Comparison of ENCODE assay signal across 27 mouse cellular contexts in the genomic region with DNA sequence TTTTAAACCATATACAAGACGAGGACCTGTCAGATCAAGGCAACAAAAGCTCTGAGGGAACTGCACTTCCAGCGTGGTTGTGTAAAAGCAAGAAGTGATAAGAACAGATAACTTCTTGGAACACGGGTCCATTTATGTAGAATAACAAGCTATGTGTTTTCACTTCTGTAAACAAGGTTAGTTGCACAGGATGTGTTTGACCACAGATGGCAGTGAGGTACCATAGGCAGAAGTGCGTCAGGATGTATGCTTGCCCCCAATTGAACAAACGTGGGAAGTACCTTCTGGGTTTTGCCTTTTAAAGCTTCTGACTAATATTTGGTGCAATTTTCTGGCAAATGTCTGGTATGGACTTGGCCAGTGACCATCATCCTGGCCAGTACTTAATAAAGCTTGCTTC. TPM values are rescaled to one million over a fixed set of nuclear protein-coding genes. Genes with fewer than 3 reads are reported as not detected.
DNase-seq lines count a peak whose midpoint lies in the region; ATAC-seq and TF ChIP-seq lines count a peak whose summit lies in the region.
"Had no signal": no experiment of that assay in that cellular context is flagged by ENCODE, and none has a peak within 500 bp of the region (broad histone marks: within the 10 kb centered on the region; RNA-seq: fewer than 3 reads in every experiment).

No protein-coding gene starts in this region.

- H3K4me1 ChIP-seq in intestine, postnatal 0 days (replicated peaks; ENCODE audit: control insufficient read depth, insufficient read depth, low read length), result no peaks in the 10 kb centered on the region
- H3K4me1 ChIP-seq: heart, embryonic 10.5 days had no signal

- no peaks in the 10 kb centered on the region for H3K27me3 ChIP-seq in intestine, postnatal 0 days (replicated peaks; ENCODE audit: control insufficient read depth, insufficient read depth, low read length)
- H3K27me3 ChIP-seq: embryonic facial prominence, embryonic 15.5 days; forebrain, embryonic 15.5 days had no signal

- ATAC-seq in CD4-positive, CD25-positive, alpha-beta regulatory T cell, adult 4 months, result peak; percentile 86
- peak; percentile 82 for ATAC-seq in granulocyte monocyte progenitor cell, adult 5-6 weeks (replicated peaks; ENCODE audit: poor library complexity, severe bottlenecking)
- ATAC-seq in megakaryocyte progenitor cell, adult 5-6 weeks (replicated peaks; ENCODE audit: poor library complexity), result peak; percentile 68
- no peak for ATAC-seq in intestine, postnatal 0 days
- no peak for ATAC-seq in erythroblast, adult 5-6 weeks (replicated peaks; ENCODE audit: low FRiP score, poor library complexity, severe bottlenecking)
- ATAC-seq: forebrain, embryonic 15.5 days had no signal

- no peak overlapping the region for H3K9ac ChIP-seq in intestine, postnatal 0 days (ENCODE audit: low read depth, low read length)
- H3K9ac ChIP-seq: embryonic facial prominence, embryonic 15.5 days; forebrain, embryonic 15.5 days; hindbrain, embryonic 14.5 days had no signal

- WGBS in intestine, postnatal 0 days, result 53% methylated on average over 5 of the region's 5 CpGs

- TF ChIP-seq CTCF in intestine, postnatal 0 days (IDR thresholded peaks at IDR 0.05; ENCODE audit: low read depth), result no peak

- no peak overlapping the region for H3K27ac ChIP-seq in intestine, postnatal 0 days (ENCODE audit: low read depth, low read length)
- H3K27ac ChIP-seq: embryonic facial prominence, embryonic 15.5 days; forebrain, embryonic 15.5 days; heart, embryonic 10.5 days; hindbrain, embryonic 14.5 days had no signal

- DNase-seq in A20 (ENCODE audit: low read depth, low spot score), result peak; percentile 44
- no peak for DNase-seq in layer of hippocampus, adult 18-20 months (ENCODE audit: low spot score in 2 of 2)
- DNase-seq in heart, adult 9 months (ENCODE audit: low spot score in 2 of 2), result no peak
- DNase-seq: adrenal gland, adult 2 months; adrenal gland, postnatal 25 days; cerebellum, adult 2 months; cerebellum, postnatal 10 days; embryo, embryonic 11 days; gastrocnemius, postnatal 36 days; heart, postnatal 10 days; kidney, adult 18-20 months had no signal

- H3K4me3 ChIP-seq in intestine, postnatal 0 days (ENCODE audit: low read depth, low read length), result no peak overlapping the region
- H3K4me3 ChIP-seq: embryonic facial prominence, embryonic 15.5 days; forebrain, embryonic 15.5 days; heart, embryonic 10.5 days had no signal

- H3K36me3 ChIP-seq in intestine, postnatal 0 days (ENCODE audit: control insufficient read depth, insufficient read depth), result no peaks in the 10 kb centered on the region
- H3K36me3 ChIP-seq: embryonic facial prominence, embryonic 15.5 days; forebrain, embryonic 15.5 days; heart, embryonic 10.5 days had no signal

- H3K9me3 ChIP-seq in intestine, postnatal 0 days (ENCODE audit: control insufficient read depth), result no peaks in the 10 kb centered on the region
- H3K9me3 ChIP-seq: embryonic facial prominence, embryonic 15.5 days; forebrain, embryonic 15.5 days; heart, embryonic 10.5 days had no signal

- no peak overlapping the region for H3K4me2 ChIP-seq in intestine, postnatal 0 days (replicated peaks; ENCODE audit: low read depth)
- H3K4me2 ChIP-seq: embryonic facial prominence, embryonic 15.5 days; forebrain, embryonic 15.5 days; hindbrain, embryonic 14.5 days had no signal

RNA-seq across cellular contexts. Expression of a gene that starts 7.1 kb away (rescaled TPM):
- not detected for polyA plus RNA-seq in CD4-positive, CD25-positive, alpha-beta regulatory T cell, adult 4 months (2017; shearing (Covaris generic))
- not detected in 2 replicates for total RNA-seq in granulocyte monocyte progenitor cell, adult 5-6 weeks (2014; fragmentation: Nextera tagmentation)
- total RNA-seq in granulocyte monocyte progenitor cell, adult 5-6 weeks (2017), result not detected in 2 replicates
- not detected in 2 replicates for total RNA-seq in megakaryocyte progenitor cell, adult 5-6 weeks (2015)
- not detected in 2 replicates for total RNA-seq in megakaryocyte progenitor cell, adult 5-6 weeks (2017)
- total RNA-seq in layer of hippocampus, adult 18-20 months (2021), result under 1 TPM in 1 of 2 experiments, not detected in 1; 0.64 TPM
- not detected in 2 replicates for polyA plus RNA-seq in intestine, postnatal 0 days (2015; fragmentation: Nextera tagmentation; extraction: Ambion mirVana)
- not detected in 2 replicates for total RNA-seq in erythroblast, adult 5-6 weeks (2015; ENCODE audit: low replicate concordance)
- not detected in 2 replicates for total RNA-seq in erythroblast, adult 5-6 weeks (2017; ENCODE audit: low replicate concordance)
- total RNA-seq: adrenal gland, adult 2 months; adrenal gland, postnatal 25 days; gastrocnemius, adult 8-10 months; gastrocnemius, postnatal 36 days; heart, postnatal 10 days; hematopoietic stem cell, adult 5-6 weeks; MEL had no signal
- polyA plus RNA-seq: adrenal gland, adult 2 months; cerebellum, adult 2 months; embryonic facial prominence, embryonic 11.5 days; embryonic facial prominence, embryonic 15.5 days; forebrain, embryonic 11.5 days; forebrain, embryonic 15.5 days; heart, embryonic 10.5 days; heart, embryonic 14.5 days; hindbrain, embryonic 14.5 days; intestine, embryonic 14.5 days had no signal

RNA-seq across cellular contexts. Expression of a gene that starts 10.9 kb away (rescaled TPM):
- 10 to 100 TPM; 50.7 to 77.2 TPM for polyA plus RNA-seq in CD4-positive, CD25-positive, alpha-beta regulatory T cell, adult 4 months (2017; shearing (Covaris generic))
- total RNA-seq in granulocyte monocyte progenitor cell, adult 5-6 weeks (2014; fragmentation: Nextera tagmentation), result 129 and 177 TPM in 2 replicates
- total RNA-seq in granulocyte monocyte progenitor cell, adult 5-6 weeks (2017), result 165 and 205 TPM in 2 replicates
- total RNA-seq in megakaryocyte progenitor cell, adult 5-6 weeks (2015), result 188 and 197 TPM in 2 replicates
- 166 and 213 TPM in 2 replicates for total RNA-seq in megakaryocyte progenitor cell, adult 5-6 weeks (2017)
- 100 to 1,000 TPM; 101 to 103 TPM for total RNA-seq in layer of hippocampus, adult 18-20 months (2021)
- 92.5 TPM in 2 replicates for polyA plus RNA-seq in intestine, postnatal 0 days (2015; fragmentation: Nextera tagmentation; extraction: Ambion mirVana)
- total RNA-seq in erythroblast, adult 5-6 weeks (2015; ENCODE audit: low replicate concordance), result 20.6 and 39.1 TPM in 2 replicates
- total RNA-seq in erythroblast, adult 5-6 weeks (2017; ENCODE audit: low replicate concordance), result 5.3 and 51.0 TPM in 2 replicates

RNA-seq across cellular contexts. Expression of a gene that starts 13.8 kb away (rescaled TPM):
- polyA plus RNA-seq in CD4-positive, CD25-positive, alpha-beta regulatory T cell, adult 4 months (2017; shearing (Covaris generic)), result not detected
- not detected in 2 replicates for total RNA-seq in granulocyte monocyte progenitor cell, adult 5-6 weeks (2014; fragmentation: Nextera tagmentation)
- total RNA-seq in granulocyte monocyte progenitor cell, adult 5-6 weeks (2017), result not detected in 2 replicates
- not detected in 2 replicates for total RNA-seq in megakaryocyte progenitor cell, adult 5-6 weeks (2015)
- not detected in 2 replicates for total RNA-seq in megakaryocyte progenitor cell, adult 5-6 weeks (2017)
- total RNA-seq in layer of hippocampus, adult 18-20 months (2021), result not detected
- polyA plus RNA-seq in intestine, postnatal 0 days (2015; fragmentation: Nextera tagmentation; extraction: Ambion mirVana), result not detected in 2 replicates
- total RNA-seq in erythroblast, adult 5-6 weeks (2015; ENCODE audit: low replicate concordance), result not detected in 2 replicates
- not detected in 2 replicates for total RNA-seq in erythroblast, adult 5-6 weeks (2017; ENCODE audit: low replicate concordance)
- total RNA-seq: adrenal gland, adult 2 months; adrenal gland, postnatal 25 days; gastrocnemius, adult 8-10 months; gastrocnemius, postnatal 36 days; heart, postnatal 10 days; hematopoietic stem cell, adult 5-6 weeks; MEL had no signal
- polyA plus RNA-seq: adrenal gland, adult 2 months; cerebellum, adult 2 months; embryonic facial prominence, embryonic 11.5 days; forebrain, embryonic 11.5 days; forebrain, embryonic 15.5 days; heart, embryonic 10.5 days; heart, embryonic 14.5 days; hindbrain, embryonic 14.5 days; intestine, embryonic 14.5 days had no signal

Comparison
In these comparisons a context has a peak if more than half of its experiments do, and no peak if none do; other contexts are left out.
1. ATAC-seq: peak in CD4-positive, CD25-positive, alpha-beta regulatory T cell, adult 4 months (single experiment), granulocyte monocyte progenitor cell, adult 5-6 weeks (single experiment) and megakaryocyte progenitor cell, adult 5-6 weeks (single experiment); none in intestine, postnatal 0 days (single experiment) and erythroblast, adult 5-6 weeks (single experiment).